Comparison of ENCODE assay signal across 22 mouse cellular contexts in genomic region chr10:16685352-16685751, GRCm38 (mm10).
DNase-seq lines count a peak whose midpoint lies in the region; ATAC-seq and TF ChIP-seq lines count a peak whose summit lies in the region.
"Had no signal": no experiment of that assay in that cellular context is flagged by ENCODE, and none has a peak within 500 bp of the region (broad histone marks: within the 10 kb centered on the region; RNA-seq: fewer than 3 reads in every experiment).

No protein-coding gene starts in this region.

- no peaks in the 10 kb centered on the region for H3K79me2 ChIP-seq in liver, adult 2 months (ENCODE audit: control insufficient read depth, insufficient read depth, low read length)

- H3K4me3 ChIP-seq in intestine, embryonic 15.5 days (replicated peaks) = no peak overlapping the region
- H3K4me3 ChIP-seq in intestine, postnatal 0 days (ENCODE audit: low read depth, low read length) = no peak overlapping the region
- no peak overlapping the region for H3K4me3 ChIP-seq in liver, adult 2 months (ENCODE audit: insufficient read depth, low read depth, low read length)
- no peak overlapping the region for H3K4me3 ChIP-seq in liver, embryonic 11.5 days (ENCODE audit: low read depth, low read length)
- H3K4me3 ChIP-seq in intestine, embryonic 16.5 days (ENCODE audit: low read length) = no peak overlapping the region
- no peak overlapping the region for H3K4me3 ChIP-seq in forebrain, embryonic 12.5 days (replicated peaks)

- peak; percentile 25 for DNase-seq in liver, adult 2 months (ENCODE audit: extremely low read depth, low read depth, low spot score)
- DNase-seq in liver, embryonic 11.5 days (ENCODE audit: low spot score) = no peak
- peak; percentile 3 for DNase-seq in large intestine, adult 2 months (ENCODE audit: low read depth, low spot score)
- no peak for DNase-seq in adrenal gland, adult 8-10 months
- DNase-seq: adrenal gland, adult 2 months; adrenal gland, postnatal 10 days; adrenal gland, postnatal 14 days; adrenal gland, postnatal 25 days; adrenal gland, postnatal 36 days; B cell, adult 2 months; cerebellum, adult 11 months; cerebellum, adult 11-12 months; cerebellum, adult 18-20 months had no signal

- no peak overlapping the region for H3K4me2 ChIP-seq in intestine, embryonic 15.5 days (replicated peaks)
- H3K4me2 ChIP-seq in intestine, postnatal 0 days (replicated peaks; ENCODE audit: low read depth) = no peak overlapping the region
- no peak overlapping the region for H3K4me2 ChIP-seq in liver, embryonic 11.5 days
- H3K4me2 ChIP-seq in intestine, embryonic 16.5 days (ENCODE audit: low read depth, low read length) = no peak overlapping the region
- no peak overlapping the region for H3K4me2 ChIP-seq in forebrain, embryonic 12.5 days

- no peak for TF ChIP-seq POLR2A in liver, adult 2 months (IDR thresholded peaks at IDR 0.05; ENCODE audit: extremely low read depth, insufficient read depth, low read length)

- no peak for TF ChIP-seq CTCF in intestine, postnatal 0 days (IDR thresholded peaks at IDR 0.05; ENCODE audit: low read depth)
- no peak for TF ChIP-seq CTCF in liver, adult 2 months (IDR thresholded peaks at IDR 0.05; ENCODE audit: low read depth, low read length)

- no peaks in the 10 kb centered on the region for H3K9me3 ChIP-seq in intestine, embryonic 15.5 days
- H3K9me3 ChIP-seq in intestine, postnatal 0 days (ENCODE audit: control insufficient read depth) = no peaks in the 10 kb centered on the region
- H3K9me3 ChIP-seq in liver, embryonic 11.5 days (ENCODE audit: control insufficient read depth, low read length) = no peaks in the 10 kb centered on the region
- no peaks in the 10 kb centered on the region for H3K9me3 ChIP-seq in intestine, embryonic 16.5 days (ENCODE audit: control insufficient read depth, low read length)
- no peaks in the 10 kb centered on the region for H3K9me3 ChIP-seq in forebrain, embryonic 12.5 days
- H3K9me3 ChIP-seq: G1E had no signal

- 68% methylated on average over 1 of the region's 1 CpGs for WGBS in intestine, embryonic 15.5 days
- 58% methylated on average over 1 of the region's 1 CpGs for WGBS in intestine, postnatal 0 days
- 90% methylated on average over 1 of the region's 1 CpGs for WGBS in liver, adult 2 months
- 94% methylated on average over 1 of the region's 1 CpGs for WGBS in liver, embryonic 11.5 days
- WGBS in intestine, embryonic 16.5 days = 77% methylated on average over 1 of the region's 1 CpGs
- 41% methylated on average over 1 of the region's 1 CpGs for WGBS in large intestine, adult 2 months
- 98% methylated on average over 1 of the region's 1 CpGs for WGBS in forebrain, embryonic 12.5 days

- ATAC-seq in intestine, embryonic 15.5 days = peak; percentile 91
- no peak for ATAC-seq in intestine, postnatal 0 days
- no peak for ATAC-seq in liver, embryonic 11.5 days (replicated peaks; ENCODE audit: low FRiP score)
- ATAC-seq in intestine, embryonic 16.5 days = peak; percentile 85
- no peak for ATAC-seq in forebrain, embryonic 12.5 days (ENCODE audit: low FRiP score)
- ATAC-seq: activated CD4-positive, CD25-positive, alpha-beta regulatory T cell, adult 4 months; CD4-positive, CD25-positive, alpha-beta regulatory T cell, adult 4 months; Patski had no signal

- no peak overlapping the region for H3K27ac ChIP-seq in intestine, embryonic 15.5 days
- H3K27ac ChIP-seq in intestine, postnatal 0 days (ENCODE audit: low read depth, low read length) = no peak overlapping the region
- H3K27ac ChIP-seq in liver, adult 2 months (replicated peaks; ENCODE audit: insufficient read depth, low read depth, low read length) = no peak overlapping the region
- H3K27ac ChIP-seq in liver, embryonic 11.5 days (ENCODE audit: low read depth, low read length) = no peak overlapping the region
- no peak overlapping the region for H3K27ac ChIP-seq in intestine, embryonic 16.5 days (ENCODE audit: low read length)
- H3K27ac ChIP-seq in forebrain, embryonic 12.5 days = no peak overlapping the region

- no peaks in the 10 kb centered on the region for H3K36me3 ChIP-seq in intestine, embryonic 15.5 days
- H3K36me3 ChIP-seq in intestine, postnatal 0 days (ENCODE audit: control insufficient read depth, insufficient read depth) = no peaks in the 10 kb centered on the region
- H3K36me3 ChIP-seq in liver, adult 2 months (ENCODE audit: control insufficient read depth, insufficient read depth, low read length) = no peaks in the 10 kb centered on the region
- no peaks in the 10 kb centered on the region for H3K36me3 ChIP-seq in liver, embryonic 11.5 days (ENCODE audit: control insufficient read depth, insufficient read depth, low read length)
- H3K36me3 ChIP-seq in intestine, embryonic 16.5 days (ENCODE audit: control insufficient read depth, insufficient read depth, low read length) = no peaks in the 10 kb centered on the region
- H3K36me3 ChIP-seq in forebrain, embryonic 12.5 days (replicated peaks) = no peaks in the 10 kb centered on the region
- H3K36me3 ChIP-seq: G1E had no signal

- H3K9ac ChIP-seq in intestine, embryonic 15.5 days = no peak overlapping the region
- no peak overlapping the region for H3K9ac ChIP-seq in intestine, postnatal 0 days (ENCODE audit: low read depth, low read length)
- H3K9ac ChIP-seq in liver, adult 2 months (ENCODE audit: low read depth, low read length) = no peak overlapping the region
- H3K9ac ChIP-seq in liver, embryonic 11.5 days (ENCODE audit: low read depth, low read length) = no peak overlapping the region
- H3K9ac ChIP-seq in intestine, embryonic 16.5 days (ENCODE audit: low read depth, low read length) = no peak overlapping the region
- no peak overlapping the region for H3K9ac ChIP-seq in forebrain, embryonic 12.5 days

- no peaks in the 10 kb centered on the region for H3K4me1 ChIP-seq in intestine, embryonic 15.5 days (replicated peaks)
- no peaks in the 10 kb centered on the region for H3K4me1 ChIP-seq in intestine, postnatal 0 days (replicated peaks; ENCODE audit: control insufficient read depth, insufficient read depth, low read length)
- H3K4me1 ChIP-seq in liver, adult 2 months (ENCODE audit: control insufficient read depth, insufficient read depth, low read length) = no peaks in the 10 kb centered on the region; the same call in 1 of the 2 replicates
- no peaks in the 10 kb centered on the region for H3K4me1 ChIP-seq in liver, embryonic 11.5 days (replicated peaks; ENCODE audit: control insufficient read depth, insufficient read depth, low read length)
- H3K4me1 ChIP-seq in intestine, embryonic 16.5 days (ENCODE audit: control insufficient read depth, insufficient read depth, low read length) = no peaks in the 10 kb centered on the region
- no peaks in the 10 kb centered on the region for H3K4me1 ChIP-seq in forebrain, embryonic 12.5 days

- no peaks in the 10 kb centered on the region for H3K27me3 ChIP-seq in intestine, embryonic 15.5 days (replicated peaks)
- H3K27me3 ChIP-seq in intestine, postnatal 0 days (replicated peaks; ENCODE audit: control insufficient read depth, insufficient read depth, low read length) = no peaks in the 10 kb centered on the region
- no peaks in the 10 kb centered on the region for H3K27me3 ChIP-seq in liver, adult 2 months (ENCODE audit: control insufficient read depth, insufficient read depth, low read length)
- H3K27me3 ChIP-seq in liver, embryonic 11.5 days (replicated peaks; ENCODE audit: control insufficient read depth, insufficient read depth, low read length) = no peaks in the 10 kb centered on the region
- no peaks in the 10 kb centered on the region for H3K27me3 ChIP-seq in intestine, embryonic 16.5 days (replicated peaks; ENCODE audit: control insufficient read depth, insufficient read depth, low read length)
- H3K27me3 ChIP-seq in forebrain, embryonic 12.5 days = no peaks in the 10 kb centered on the region
- H3K27me3 ChIP-seq: CH12.LX, Patski had no signal

Comparison
In these comparisons a context has a peak if more than half of its experiments do, and no peak if none do; other contexts are left out.
1. ATAC-seq: peak in intestine, embryonic 15.5 days (single experiment) and intestine, embryonic 16.5 days (single experiment); none in intestine, postnatal 0 days (single experiment), liver, embryonic 11.5 days (single experiment) and forebrain, embryonic 12.5 days (single experiment).
2. DNase-seq: peak in liver, adult 2 months (single experiment) and large intestine, adult 2 months (single experiment); none in liver, embryonic 11.5 days (single experiment) and adrenal gland, adult 8-10 months (single experiment).